18 mouse cellular contexts compared by ENCODE assay signal in genomic region chr12:13218101-13218514, GRCm38 (mm10). TPM values are rescaled to one million over a fixed set of nuclear protein-coding genes. Genes with fewer than 3 reads are reported as not detected.
DNase-seq lines count a peak whose midpoint lies in the region; ATAC-seq and TF ChIP-seq lines count a peak whose summit lies in the region.
"Had no signal": no experiment of that assay in that cellular context is flagged by ENCODE, and none has a peak within 500 bp of the region (broad histone marks: within the 10 kb centered on the region; RNA-seq: fewer than 3 reads in every experiment).

No protein-coding gene starts in this region.

- no peak for TF ChIP-seq POLR2A in kidney, adult 2 months (IDR thresholded peaks at IDR 0.05; ENCODE audit: low read depth, low read length)

- H3K27me3 ChIP-seq in kidney, adult 2 months (replicated peaks; ENCODE audit: control insufficient read depth, insufficient read depth, low read length) = no peaks in the 10 kb centered on the region
- no peaks in the 10 kb centered on the region for H3K27me3 ChIP-seq in intestine, embryonic 14.5 days (replicated peaks; ENCODE audit: control insufficient read depth, insufficient read depth, low read length)
- H3K27me3 ChIP-seq in kidney, postnatal 0 days (ENCODE audit: insufficient read depth, low read length) = no peaks in the 10 kb centered on the region
- no peaks in the 10 kb centered on the region for H3K27me3 ChIP-seq in liver, postnatal 0 days (ENCODE audit: insufficient read depth, low read length)
- no peaks in the 10 kb centered on the region for H3K27me3 ChIP-seq in hindbrain, embryonic 12.5 days
- H3K27me3 ChIP-seq: embryonic facial prominence, embryonic 15.5 days; forebrain, embryonic 12.5 days; megakaryocyte, embryonic 14.5 days; neural tube, embryonic 15.5 days had no signal

- H3K9ac ChIP-seq in intestine, embryonic 14.5 days (ENCODE audit: low read length) = no peak overlapping the region
- H3K9ac ChIP-seq in kidney, postnatal 0 days (ENCODE audit: low read depth, low read length) = no peak overlapping the region
- no peak overlapping the region for H3K9ac ChIP-seq in liver, postnatal 0 days (replicated peaks)
- H3K9ac ChIP-seq in hindbrain, embryonic 12.5 days = no peak overlapping the region
- H3K9ac ChIP-seq: embryonic facial prominence, embryonic 15.5 days; forebrain, embryonic 12.5 days; limb, embryonic 13.5 days; neural tube, embryonic 15.5 days had no signal

- H3K36me3 ChIP-seq in kidney, adult 2 months (ENCODE audit: control insufficient read depth, insufficient read depth, low read length) = peaks cover 3% of the 10 kb centered on the region
- peaks cover 33% of the 10 kb centered on the region for H3K36me3 ChIP-seq in intestine, embryonic 14.5 days (ENCODE audit: control insufficient read depth, insufficient read depth, low read length)
- H3K36me3 ChIP-seq in kidney, postnatal 0 days (ENCODE audit: insufficient read depth, low read length) = peaks cover 24% of the 10 kb centered on the region
- H3K36me3 ChIP-seq in liver, postnatal 0 days (replicated peaks; ENCODE audit: insufficient read depth, low read length) = peaks cover 23% of the 10 kb centered on the region
- peaks cover 38% of the 10 kb centered on the region for H3K36me3 ChIP-seq in hindbrain, embryonic 12.5 days

- TF ChIP-seq CTCF in kidney, adult 2 months (conservative IDR thresholded peaks at IDR 0.05; ENCODE audit: insufficient read depth, insufficient read length, low read depth, low read length) = no peak
- no peak for TF ChIP-seq CTCF in kidney, postnatal 0 days (IDR thresholded peaks at IDR 0.05; ENCODE audit: low read depth)
- TF ChIP-seq CTCF in liver, postnatal 0 days (IDR thresholded peaks at IDR 0.05; ENCODE audit: low read depth) = no peak

- DNase-seq in kidney, adult 2 months = peak; percentile 69
- no peak for DNase-seq in kidney, adult 18-20 months
- no peak for DNase-seq in intestine, embryonic 14.5 days (ENCODE audit: low spot score)
- no peak for DNase-seq in kidney, postnatal 0 days (ENCODE audit: low spot score)
- no peak for DNase-seq in liver, postnatal 0 days
- no peak for DNase-seq in left cerebral cortex, postnatal 14 days (ENCODE audit: low spot score in 2 of 2)
- DNase-seq: adrenal gland, postnatal 36 days; heart, postnatal 4 days; retina, postnatal 1 day; thymus, adult 18-20 months had no signal

- H3K4me2 ChIP-seq in intestine, embryonic 14.5 days (ENCODE audit: low read length) = peak overlapping the region; percentile 2; the same call in 1 of the 2 replicates
- H3K4me2 ChIP-seq in kidney, postnatal 0 days (ENCODE audit: low read length) = 0 out of 2 replicates have a peak overlapping the region, but pooled peaks have one; percentile 13
- 0 out of 2 replicates have a peak overlapping the region, but pooled peaks have one; percentile 29 for H3K4me2 ChIP-seq in liver, postnatal 0 days (ENCODE audit: low read depth, low read length)
- no peak overlapping the region for H3K4me2 ChIP-seq in hindbrain, embryonic 12.5 days (replicated peaks)
- H3K4me2 ChIP-seq: embryonic facial prominence, embryonic 15.5 days; forebrain, embryonic 12.5 days; limb, embryonic 13.5 days; neural tube, embryonic 15.5 days had no signal

- H3K9me3 ChIP-seq in intestine, embryonic 14.5 days (ENCODE audit: control insufficient read depth, low read length) = no peaks in the 10 kb centered on the region
- H3K9me3 ChIP-seq in kidney, postnatal 0 days (replicated peaks; ENCODE audit: low read length) = no peaks in the 10 kb centered on the region
- H3K9me3 ChIP-seq in liver, postnatal 0 days (ENCODE audit: low read length) = no peaks in the 10 kb centered on the region
- no peaks in the 10 kb centered on the region for H3K9me3 ChIP-seq in hindbrain, embryonic 12.5 days (replicated peaks)
- H3K9me3 ChIP-seq: embryonic facial prominence, embryonic 15.5 days; forebrain, embryonic 12.5 days; limb, embryonic 13.5 days; megakaryocyte, embryonic 14.5 days; neural tube, embryonic 15.5 days had no signal

- H3K4me3 ChIP-seq in kidney, adult 2 months (ENCODE audit: insufficient read depth, low read depth, low read length) = no peak overlapping the region
- no peak overlapping the region for H3K4me3 ChIP-seq in intestine, embryonic 14.5 days (ENCODE audit: low read depth, low read length)
- no peak overlapping the region for H3K4me3 ChIP-seq in kidney, postnatal 0 days (replicated peaks; ENCODE audit: low read depth, low read length)
- no peak overlapping the region for H3K4me3 ChIP-seq in liver, postnatal 0 days (ENCODE audit: low read depth, low read length)
- H3K4me3 ChIP-seq in hindbrain, embryonic 12.5 days = no peak overlapping the region
- H3K4me3 ChIP-seq: embryonic facial prominence, embryonic 15.5 days; forebrain, embryonic 12.5 days; limb, embryonic 13.5 days; megakaryocyte, embryonic 14.5 days; neural tube, embryonic 15.5 days had no signal

- no peak for TF ChIP-seq EP300 in liver, postnatal 0 days (IDR thresholded peaks at IDR 0.05; ENCODE audit: low read depth)

- peaks cover 10% of the 10 kb centered on the region for H3K4me1 ChIP-seq in kidney, adult 2 months (ENCODE audit: control insufficient read depth, insufficient read depth, low read length)
- 0 out of 2 replicates have a peak, but pooled peaks cover 6% of the 10 kb centered on the region for H3K4me1 ChIP-seq in intestine, embryonic 14.5 days (replicated peaks; ENCODE audit: control insufficient read depth, insufficient read depth, low read length)
- peaks cover 5% of the 10 kb centered on the region; the same call in 1 of the 2 replicates for H3K4me1 ChIP-seq in kidney, postnatal 0 days (replicated peaks; ENCODE audit: insufficient read depth, low read length)
- H3K4me1 ChIP-seq in liver, postnatal 0 days (ENCODE audit: insufficient read depth) = peaks cover 4% of the 10 kb centered on the region
- peaks cover 5% of the 10 kb centered on the region; the same call in 1 of the 2 replicates for H3K4me1 ChIP-seq in hindbrain, embryonic 12.5 days

- WGBS in kidney, adult 2 months = 49% methylated on average over 8 of the region's 8 CpGs
- WGBS in intestine, embryonic 14.5 days = 69% methylated on average over 8 of the region's 8 CpGs
- 70% methylated on average over 8 of the region's 8 CpGs for WGBS in kidney, postnatal 0 days
- WGBS in liver, postnatal 0 days (ENCODE audit: insufficient replicate concordance) = 74% methylated on average over 8 of the region's 8 CpGs
- 87% methylated on average over 8 of the region's 8 CpGs for WGBS in hindbrain, embryonic 12.5 days

- H3K27ac ChIP-seq in kidney, adult 2 months (ENCODE audit: insufficient read depth, low read depth, low read length) = peak overlapping the region; percentile 48
- H3K27ac ChIP-seq in intestine, embryonic 14.5 days (ENCODE audit: low read depth) = peak overlapping the region; percentile 69; the same call in 1 of the 2 replicates
- peak overlapping the region; percentile 64 for H3K27ac ChIP-seq in kidney, postnatal 0 days
- H3K27ac ChIP-seq in liver, postnatal 0 days (ENCODE audit: low read depth) = peak overlapping the region; percentile 61
- H3K27ac ChIP-seq in hindbrain, embryonic 12.5 days = no peak overlapping the region
- H3K27ac ChIP-seq: embryonic facial prominence, embryonic 15.5 days; forebrain, embryonic 12.5 days; limb, embryonic 13.5 days; neural tube, embryonic 15.5 days had no signal

- intact Hi-C loops in left cerebral cortex, postnatal 14 days (cut with DNase I) = loop anchor here (5.0 to 10.0 kb wide), 2 partner anchors 433 to 896 kb away; no protein-coding TSS in a partner anchor

- peak; percentile 56 for ATAC-seq in intestine, embryonic 14.5 days (replicated peaks; ENCODE audit: low FRiP score, low TSS enrichment, low read depth)
- ATAC-seq in kidney, postnatal 0 days (replicated peaks; ENCODE audit: low FRiP score, low read depth) = no peak; the same call in 1 of the 2 replicates
- peak; percentile 81 for ATAC-seq in liver, postnatal 0 days
- ATAC-seq in megakaryocyte-erythroid progenitor cell, adult 5-6 weeks (replicated peaks; ENCODE audit: low FRiP score, low TSS enrichment, poor library complexity, severe bottlenecking) = no peak
- ATAC-seq in hindbrain, embryonic 12.5 days (ENCODE audit: low FRiP score) = no peak
- ATAC-seq: inflammation-experienced regulatory T-cells, adult 6 months had no signal

RNA-seq across cellular contexts. Expression of gene Ddx1, which starts 30.9 kb away (rescaled TPM):
- polyA plus RNA-seq in kidney, adult 2 months (2012; rRNA removed) = 8.9 and 12.1 TPM in 2 replicates
- 149 and 170 TPM in 2 replicates for polyA plus RNA-seq in intestine, embryonic 14.5 days (2014; fragmentation: Nextera tagmentation; extraction: Ambion mirVana)
- polyA plus RNA-seq in kidney, postnatal 0 days (2015; fragmentation: Nextera tagmentation; extraction: Ambion mirVana) = 102 and 118 TPM in 2 replicates
- polyA plus RNA-seq in liver, postnatal 0 days (2015; fragmentation: Nextera tagmentation; extraction: Ambion mirVana) = 46.5 and 48.0 TPM in 2 replicates
- total RNA-seq in megakaryocyte-erythroid progenitor cell, adult 5-6 weeks (2014; fragmentation: Nextera tagmentation) = 80.1 and 98.9 TPM in 2 replicates
- 275 and 333 TPM in 2 replicates for total RNA-seq in megakaryocyte-erythroid progenitor cell, adult 5-6 weeks (2017)
- 142 TPM in 2 replicates for polyA plus RNA-seq in hindbrain, embryonic 12.5 days (2016; fragmentation: Nextera tagmentation; extraction: Ambion mirVana)
- total RNA-seq in left cerebral cortex, postnatal 14 days (2021) = 100 to 1,000 TPM; 128 to 135 TPM

RNA-seq across cellular contexts. Expression of gene Nbas, which starts 50.8 kb away (rescaled TPM):
- 16.1 and 17.5 TPM in 2 replicates for polyA plus RNA-seq in kidney, adult 2 months (2012; rRNA removed)
- polyA plus RNA-seq in intestine, embryonic 14.5 days (2014; fragmentation: Nextera tagmentation; extraction: Ambion mirVana) = 23.6 and 25.7 TPM in 2 replicates
- polyA plus RNA-seq in kidney, postnatal 0 days (2015; fragmentation: Nextera tagmentation; extraction: Ambion mirVana) = 8.0 and 8.2 TPM in 2 replicates
- polyA plus RNA-seq in liver, postnatal 0 days (2015; fragmentation: Nextera tagmentation; extraction: Ambion mirVana) = 2.4 and 2.6 TPM in 2 replicates
- 18.7 and 19.7 TPM in 2 replicates for total RNA-seq in megakaryocyte-erythroid progenitor cell, adult 5-6 weeks (2014; fragmentation: Nextera tagmentation)
- total RNA-seq in megakaryocyte-erythroid progenitor cell, adult 5-6 weeks (2017) = 13.7 and 15.8 TPM in 2 replicates
- 18.0 and 19.1 TPM in 2 replicates for polyA plus RNA-seq in hindbrain, embryonic 12.5 days (2016; fragmentation: Nextera tagmentation; extraction: Ambion mirVana)
- 10 to 100 TPM; 28.2 to 31.3 TPM for total RNA-seq in left cerebral cortex, postnatal 14 days (2021)

Comparison
In these comparisons a context has a peak if more than half of its experiments do, and no peak if none do; other contexts are left out.
1. ATAC-seq: peak in intestine, embryonic 14.5 days (single experiment) and liver, postnatal 0 days (single experiment); none in kidney, postnatal 0 days (single experiment), megakaryocyte-erythroid progenitor cell, adult 5-6 weeks (single experiment) and hindbrain, embryonic 12.5 days (single experiment).